Mouse (Mus musculus) gastrocnemius, adult 18-20 months (tissue): ENCODE data around the gene Moxd2. TPM values are rescaled to one million over a fixed set of nuclear protein-coding genes. Genes with fewer than 3 reads are reported as not detected.

Experiments
- DNase-seq: peaks from one replicate; pipeline ENCODE4 v3.0.0; 2021; ENCODE audit warnings: low spot score
- long read RNA-seq, 2 experiments: library from polyadenylated mRNA; stranded (forward); transcript quantifications; one replicate each; pipeline ENCODE4 v2.0.0; 2021
- total RNA-seq, 2 experiments: library from RNA; stranded (reverse); gene quantifications; 2 replicates each; pipeline ENCODE4 v1.2.3; 2021

The Moxd2 gene
- not detected for total RNA-seq
- long read RNA-seq, experiment 1: 0 reads
- long read RNA-seq, experiment 2: 0 reads

- no peak for DNase-seq
These were observed at the start of gene Moxd2 for GRCm38 (mm10) chr6:40887394-40887793. Gene Moxd2, minus strand, starts transcription at chr6:40887494.

- no peak for DNase-seq
These were observed 32.7 kb upstream of the Moxd2 start for GRCm38 (mm10) chr6:40919954-40920353.

DNA sequence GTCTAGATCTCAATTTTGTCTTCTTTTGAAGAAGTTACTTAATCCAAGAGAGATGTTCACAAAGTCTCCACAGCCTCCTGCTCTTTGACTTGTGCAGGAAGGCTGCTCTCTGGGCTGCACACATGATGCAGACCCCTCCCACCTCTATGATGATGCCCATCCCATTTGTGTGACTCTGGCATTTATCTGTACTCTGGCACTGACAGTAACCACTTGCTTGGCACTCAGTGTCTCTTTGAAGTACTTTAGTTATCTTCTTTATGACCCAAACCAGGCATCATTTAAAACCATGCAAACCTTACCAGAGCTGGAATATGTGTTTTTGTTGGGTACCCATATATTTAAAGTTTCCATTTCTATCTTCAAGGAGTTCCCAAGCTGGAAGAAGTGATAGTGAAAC lies 13.0 kb upstream of the Moxd2 start, which contains the start of gene Prss58:
TSS of gene Prss58 (minus strand) at position 101 of the 400 bp plus-strand sequence.
- no peak for DNase-seq

DNA sequence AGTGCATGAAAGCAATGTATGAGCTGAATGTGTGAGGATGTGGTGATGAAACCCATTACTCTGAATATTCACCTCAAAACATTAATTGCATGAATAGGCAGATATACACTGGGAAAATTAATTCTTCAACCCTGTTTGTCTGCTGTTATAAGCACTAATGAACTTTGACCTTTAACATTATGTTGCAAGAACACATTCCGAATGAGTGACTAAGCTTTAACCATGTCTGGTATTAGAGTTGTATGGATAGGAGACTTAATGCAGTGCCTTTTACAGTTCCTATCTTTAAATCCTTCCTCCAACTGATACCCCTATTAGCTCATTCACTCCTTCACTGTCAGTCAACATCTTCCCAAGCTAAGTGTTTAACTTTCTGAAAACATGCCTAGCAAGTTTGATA lies 7.4 kb upstream of the Moxd2 start:
- no peak for DNase-seq

DNA sequence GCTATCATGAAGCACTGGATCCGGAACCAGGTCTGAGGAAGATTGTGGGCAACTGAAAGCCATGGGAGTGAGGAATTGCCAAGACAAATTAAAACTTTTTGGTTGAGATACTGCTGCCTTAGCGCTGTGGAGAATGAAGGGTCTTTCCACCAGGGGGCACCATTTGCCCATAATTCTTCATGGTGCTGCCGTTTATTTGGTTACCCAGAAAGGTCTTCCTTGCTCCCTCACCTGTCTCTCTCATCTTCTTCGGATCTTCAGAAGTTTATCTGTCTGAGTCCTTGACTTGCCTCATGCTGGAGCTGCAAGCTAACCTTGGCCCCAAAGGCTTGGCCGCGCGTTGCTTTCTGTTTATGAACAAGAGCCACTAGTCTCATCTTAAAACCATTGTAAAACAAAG lies 6.3 kb upstream of the Moxd2 start:
- no peak for DNase-seq

DNA sequence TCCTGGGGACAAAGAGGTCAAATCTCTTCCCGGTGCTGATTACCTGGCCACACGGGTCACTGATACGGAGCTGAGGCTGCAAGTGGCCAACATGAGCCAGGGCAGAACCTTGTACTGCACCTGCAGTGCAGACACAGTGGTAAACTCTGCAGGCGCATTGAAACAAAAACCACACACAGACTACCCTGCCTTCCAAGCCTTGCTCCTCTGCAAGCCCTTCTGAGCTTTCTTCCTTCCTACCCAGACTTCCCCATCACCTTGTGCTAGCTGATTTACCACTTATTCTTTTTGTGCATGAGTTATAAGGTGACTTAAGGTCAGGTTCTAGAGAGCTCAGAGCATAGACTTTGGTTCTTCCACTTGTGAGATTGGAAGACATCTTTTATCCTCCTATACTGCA lies 4.5 kb upstream of the Moxd2 start:
- DNase-seq: no peak

DNA sequence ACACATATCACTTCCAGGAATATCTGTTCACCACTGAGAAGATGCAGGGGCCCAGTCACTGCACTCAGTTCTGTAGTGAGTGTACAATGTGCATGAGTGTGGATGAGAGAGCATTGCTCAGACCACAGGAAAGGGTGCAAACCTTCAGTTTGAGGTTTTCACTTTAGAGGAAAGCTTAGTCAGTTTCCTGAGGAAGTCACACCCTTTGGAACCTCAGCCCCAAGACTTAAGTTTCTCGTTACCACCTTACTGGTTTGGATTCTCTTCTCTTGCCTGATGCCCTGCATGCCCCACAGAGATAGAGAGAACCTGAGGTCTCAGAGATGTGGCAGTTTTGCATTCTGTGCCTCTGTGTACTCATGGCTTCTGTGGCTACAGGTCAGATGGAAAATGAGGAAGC lies 3.7 kb upstream of the Moxd2 start:
- no peak for DNase-seq

DNA sequence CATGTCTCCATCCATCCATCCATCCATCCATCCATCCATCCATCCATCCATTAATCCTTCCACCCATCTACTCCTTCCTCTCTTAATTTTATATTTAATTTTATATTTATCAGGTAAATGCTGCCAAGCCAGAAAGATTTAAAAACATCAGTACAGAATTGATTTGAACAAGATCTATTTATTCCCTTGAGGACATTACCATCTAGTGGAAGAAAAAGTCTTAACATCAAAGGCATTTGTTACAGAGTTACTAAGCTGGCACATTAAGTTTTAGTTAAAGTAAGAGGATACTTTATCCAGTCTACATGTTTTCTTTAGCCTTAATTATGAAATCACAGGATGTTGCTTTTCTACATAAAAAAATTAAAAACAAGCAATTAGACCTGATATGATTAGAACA lies 42.0 kb downstream of the Moxd2 start:
- DNase-seq: no peak

Other genes with a start within 250 kb of the Moxd2 start
- gene Prss58, start 12.9 kb upstream of the Moxd2 start, total RNA-seq: not detected
- not detected for gene 1700074P13Rik, start 53.1 kb upstream of the Moxd2 start, total RNA-seq
- not detected for gene Gm4744, start 64.4 kb upstream of the Moxd2 start, total RNA-seq
- gene 1810009J06Rik, start 77.3 kb upstream of the Moxd2 start, total RNA-seq: not detected
- gene Gm2663, start 112.0 kb upstream of the Moxd2 start, total RNA-seq: not detected
- gene 2210010C04Rik, start 148.0 kb upstream of the Moxd2 start, total RNA-seq: not detected